Mouse (Mus musculus) ovary, postnatal 36 days (tissue): ENCODE data around the gene Tmem256.

Source experiments
- DNase-seq: peaks from one replicate; pipeline ENCODE4 v3.0.0; 2022; ENCODE audit warnings: low spot score, mixed read lengths

The Tmem256 gene

DNA sequence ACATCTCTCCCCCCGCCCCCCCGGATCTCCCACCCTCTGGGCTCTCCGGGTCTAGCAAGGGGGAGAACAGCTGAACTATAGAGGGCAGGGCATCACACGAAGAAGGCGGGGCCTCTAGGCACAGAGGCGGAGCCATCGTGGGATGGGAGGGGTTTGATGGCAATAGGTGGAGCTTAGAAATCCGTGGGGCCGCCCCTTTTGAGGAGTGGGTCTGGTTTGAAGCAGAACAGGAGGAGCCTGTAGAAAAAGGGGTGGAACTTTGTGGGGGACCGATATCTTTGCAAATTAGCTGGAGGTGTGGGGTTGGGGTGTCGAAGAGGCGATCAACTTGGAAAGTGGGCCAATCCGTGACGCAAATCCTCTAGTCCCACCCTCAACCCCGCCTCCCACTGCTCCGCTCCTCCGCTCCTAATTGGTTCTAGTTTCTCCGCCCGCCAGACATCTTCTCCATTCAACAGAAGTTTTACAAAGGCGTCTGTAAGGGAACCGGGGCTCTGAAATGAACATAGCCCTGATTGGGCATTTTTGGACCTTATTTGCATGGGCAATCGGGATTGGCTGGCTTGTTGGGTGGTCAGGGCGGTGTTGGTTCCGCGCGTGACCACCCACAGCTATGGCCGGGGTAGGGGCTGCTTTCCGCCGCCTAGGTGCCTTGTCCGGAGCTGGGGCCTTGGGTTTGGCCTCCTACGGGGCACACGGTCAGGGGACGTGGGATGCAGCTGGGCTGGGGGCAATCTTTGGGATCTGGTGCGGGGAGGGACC, at the start of gene Tmem256:
Gene Tmem256, plus strand, starts transcription at position 563 of the 762 bp plus-strand sequence.
- DNase-seq = peak; percentile 92

DNA sequence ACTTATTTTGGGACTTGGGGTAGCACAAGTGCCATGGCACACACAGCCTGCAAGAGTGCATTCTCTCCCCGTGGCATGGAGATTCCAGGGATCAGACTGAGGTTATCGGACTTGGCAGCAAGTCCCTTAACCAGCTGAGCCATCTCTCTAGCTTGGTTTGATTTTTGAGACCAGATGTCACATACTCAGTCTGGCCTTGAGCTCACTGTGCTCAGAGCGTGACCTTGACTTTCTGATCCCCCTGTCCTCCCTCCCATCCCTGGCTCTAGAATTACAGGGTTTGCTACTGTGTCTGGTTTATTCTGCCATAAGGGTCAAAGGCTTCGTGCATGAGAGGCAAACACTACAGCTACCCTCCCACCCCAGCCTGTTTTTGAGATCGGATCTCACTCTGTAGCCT, 48.9 kb upstream of the Tmem256 start:
- DNase-seq = no peak

DNA sequence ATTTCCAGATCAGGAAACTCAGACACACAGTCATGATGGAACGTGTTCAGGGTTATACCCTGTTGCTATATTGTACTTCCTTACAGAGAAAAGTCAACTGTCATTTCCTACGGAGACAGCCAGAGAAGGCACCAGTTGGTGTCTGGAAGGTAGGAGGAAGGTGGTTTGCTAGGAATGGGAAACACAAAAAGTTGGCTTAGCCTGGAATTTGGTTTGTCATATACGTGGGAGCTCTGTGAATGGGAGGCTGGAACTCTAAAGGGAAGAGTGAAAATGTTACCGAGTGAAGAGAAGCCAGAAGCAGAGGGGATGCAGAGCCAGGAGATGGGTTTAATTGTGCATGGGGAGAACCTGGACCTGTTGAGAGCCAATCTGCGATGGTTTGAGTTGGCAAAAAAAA, 46.9 kb upstream of the Tmem256 start:
- no peak for DNase-seq

DNA sequence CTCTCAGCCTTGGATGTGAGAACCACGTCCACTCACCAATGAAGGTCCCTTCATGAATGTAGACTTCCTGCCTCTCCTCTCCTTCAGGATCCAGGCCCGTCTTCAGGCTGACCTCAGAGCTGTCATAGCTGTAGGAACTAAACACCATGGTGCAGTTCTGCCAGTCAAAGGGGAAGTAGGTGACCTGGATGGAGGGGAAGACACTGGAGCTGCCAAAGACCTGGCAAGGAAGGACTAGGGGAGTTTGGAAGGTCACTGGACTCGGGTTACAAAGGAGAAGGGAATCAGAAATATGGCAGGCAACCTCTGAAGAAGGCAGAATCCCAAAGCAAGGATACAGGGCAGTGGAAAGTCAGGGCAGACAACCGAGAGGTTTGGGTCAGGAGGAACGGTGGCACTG, 44.9 kb upstream of the Tmem256 start:
- DNase-seq = no peak

DNA sequence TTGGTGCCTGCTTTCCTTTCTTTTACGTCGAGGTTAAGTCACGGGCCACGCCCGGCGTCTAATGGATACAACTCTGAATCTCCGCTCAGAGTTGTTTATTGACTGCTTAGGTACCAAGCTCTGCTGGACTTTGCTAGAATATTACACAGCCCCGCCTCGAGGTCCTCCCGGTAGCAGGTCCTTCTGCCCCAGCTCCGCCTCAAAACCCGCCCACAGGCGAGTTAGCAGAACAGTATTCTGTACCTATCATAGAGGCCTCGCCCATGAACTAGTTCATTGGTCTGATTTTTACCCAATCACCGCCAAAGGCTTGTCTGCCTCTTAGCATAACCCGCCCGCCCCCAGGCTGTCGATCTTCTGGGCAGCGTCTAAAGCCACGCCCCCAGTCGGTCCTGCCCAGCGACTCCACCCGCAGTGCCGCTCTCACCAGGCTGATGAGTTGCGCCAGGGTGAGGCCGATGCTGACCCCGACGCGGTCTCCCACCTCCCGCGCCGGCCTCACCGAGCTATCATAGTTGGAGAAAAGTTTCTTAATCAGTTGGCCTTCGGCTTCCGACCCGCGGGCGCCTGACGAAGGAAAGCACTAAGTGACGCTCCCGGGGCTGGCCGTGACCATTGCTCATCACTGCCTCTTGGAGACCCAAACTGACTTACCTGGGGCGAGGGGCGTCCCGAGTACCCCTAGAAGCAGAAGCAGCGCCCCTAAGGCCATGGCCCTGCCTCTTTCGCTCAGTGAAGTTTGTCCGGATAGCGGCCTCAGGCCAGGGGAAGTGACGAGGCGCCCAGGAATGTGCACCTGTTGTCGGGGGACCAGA, 42.9 kb upstream of the Tmem256 start, which contains the start of gene Chrnb1:
Gene Chrnb1, minus strand, starts transcription at position 776 of the 815 bp plus-strand sequence.
- DNase-seq = peak; percentile 90

DNA sequence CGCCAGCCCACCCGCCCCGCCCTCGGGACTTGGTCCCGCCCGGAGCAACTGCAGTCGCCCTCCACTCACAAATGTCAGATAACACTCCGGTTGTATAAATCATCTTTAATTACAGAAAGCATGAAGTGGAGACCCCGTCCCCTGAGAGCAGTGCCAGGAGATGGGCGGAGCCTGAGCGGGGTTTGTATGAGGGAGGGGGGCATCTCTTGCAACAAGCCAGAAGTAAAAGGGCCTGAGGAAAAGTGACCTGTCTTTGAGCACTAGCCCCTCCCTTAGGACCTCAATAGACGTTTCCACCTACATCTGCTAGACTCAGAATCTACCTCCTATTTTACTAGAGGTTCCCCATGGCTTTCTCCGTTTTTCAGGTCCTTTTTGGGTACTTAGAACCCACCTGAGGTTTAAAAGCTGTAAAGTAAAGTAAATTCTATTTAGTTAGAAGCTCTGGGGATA, 42.3 kb upstream of the Tmem256 start:
- no peak for DNase-seq

DNA sequence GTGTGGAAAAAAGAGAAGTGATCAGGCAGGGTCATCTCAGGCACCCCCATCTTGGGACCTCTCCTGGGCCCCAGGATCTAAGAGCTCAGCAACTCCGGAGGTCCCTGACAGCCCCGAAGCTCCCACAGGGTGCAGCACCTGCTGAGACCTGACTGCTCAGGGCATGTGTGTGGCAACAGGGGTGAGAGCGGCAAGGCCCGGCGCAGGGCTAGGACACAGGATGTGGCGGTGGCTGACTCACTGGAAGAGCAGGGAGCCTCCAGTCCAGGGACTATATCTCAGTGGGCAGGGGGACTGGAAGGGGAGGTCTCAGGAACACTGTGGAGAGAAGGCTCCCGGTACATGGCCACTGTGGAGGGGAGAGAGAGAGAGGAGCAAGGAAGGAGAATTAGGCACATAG, 40.4 kb upstream of the Tmem256 start:
- no peak for DNase-seq

DNA sequence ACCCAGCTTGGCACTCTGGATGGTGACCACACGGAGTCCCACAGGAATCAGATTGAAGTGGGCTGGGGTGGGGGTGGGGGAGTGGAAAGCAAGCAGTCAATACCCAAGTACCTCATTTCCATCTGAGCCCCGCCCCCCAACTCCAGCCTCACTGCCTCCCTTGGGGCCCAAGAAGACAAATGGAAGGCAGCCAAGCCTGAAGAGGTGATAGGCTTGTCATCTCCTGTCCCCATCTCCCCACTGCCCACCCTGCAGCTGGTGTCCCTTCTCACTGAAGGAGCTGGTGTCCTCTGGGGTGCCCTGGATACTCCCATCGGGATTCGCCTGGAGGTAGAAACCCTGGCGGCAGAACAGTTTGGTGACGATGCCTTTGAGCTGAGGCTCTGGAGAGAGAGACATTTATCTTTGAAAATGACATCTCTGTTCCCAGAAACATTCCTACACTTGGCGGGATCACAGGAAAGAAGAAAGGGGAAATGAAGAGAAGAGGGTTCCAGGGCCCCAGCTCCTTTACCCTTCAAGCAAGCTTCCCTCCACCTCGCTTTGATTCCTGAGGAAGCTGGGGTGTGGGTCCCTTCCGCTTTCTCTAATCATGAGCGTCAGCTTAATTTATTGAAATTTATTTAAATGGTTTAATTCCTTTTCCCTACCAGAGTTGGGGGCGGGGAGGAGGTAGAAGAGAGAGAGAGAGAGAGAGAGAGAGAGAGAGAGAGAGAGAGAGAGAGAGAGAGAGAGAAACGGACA, 38.7 kb upstream of the Tmem256 start:
- no peak for DNase-seq

DNA sequence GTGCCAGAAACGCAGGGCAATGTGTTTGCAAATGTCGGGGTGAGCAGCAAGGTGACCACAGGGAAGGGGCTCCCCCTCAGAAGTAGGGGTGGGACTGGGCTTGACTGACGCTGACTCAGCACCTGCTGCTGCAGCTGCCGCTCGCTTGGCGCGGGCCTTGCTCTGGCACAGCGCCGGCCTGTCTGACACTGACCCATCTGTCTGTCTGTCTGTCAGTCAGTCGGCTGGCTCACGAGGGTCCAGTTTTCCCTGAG, 38.2 kb upstream of the Tmem256 start:
- no peak for DNase-seq

DNA sequence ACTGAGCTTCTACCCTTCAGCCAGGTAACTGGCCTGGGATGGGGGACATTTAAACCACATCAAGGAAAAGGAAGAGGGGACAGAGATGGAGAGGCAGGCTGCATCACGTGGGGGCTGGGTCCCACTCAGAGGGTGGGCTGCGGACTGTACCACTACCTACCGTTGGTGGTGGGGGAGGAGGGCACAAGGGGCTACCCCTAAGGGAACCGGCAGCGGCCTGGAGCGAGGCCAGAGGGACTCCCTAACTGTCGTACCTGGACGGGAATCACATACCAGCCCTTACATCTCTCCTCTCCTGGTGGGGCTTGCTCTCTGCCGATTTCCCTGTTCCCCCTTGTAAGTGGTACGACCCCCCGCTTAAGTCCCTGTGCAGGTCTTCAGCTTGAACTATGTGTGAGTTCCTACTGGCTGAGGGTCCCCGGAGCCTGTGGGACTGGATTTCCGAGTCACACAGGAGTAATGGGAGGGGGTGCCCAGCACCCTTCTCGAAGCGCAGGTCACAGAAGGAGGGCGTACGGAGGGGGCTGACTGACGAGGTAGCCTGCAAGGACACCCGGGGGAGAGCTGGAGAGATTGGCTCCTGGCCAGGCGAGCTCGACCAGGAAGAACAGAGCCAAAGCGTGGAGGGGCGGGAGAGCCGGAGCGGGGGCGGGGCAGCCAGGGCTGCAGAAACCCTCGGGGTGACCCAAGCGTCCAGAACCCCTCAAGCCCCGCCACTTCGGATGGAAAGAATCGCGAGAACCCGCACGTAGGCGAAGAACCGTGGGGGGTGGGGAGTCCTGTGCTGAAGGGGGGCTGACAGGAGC, 37.7 kb upstream of the Tmem256 start:
- DNase-seq = peak; percentile 76

DNA sequence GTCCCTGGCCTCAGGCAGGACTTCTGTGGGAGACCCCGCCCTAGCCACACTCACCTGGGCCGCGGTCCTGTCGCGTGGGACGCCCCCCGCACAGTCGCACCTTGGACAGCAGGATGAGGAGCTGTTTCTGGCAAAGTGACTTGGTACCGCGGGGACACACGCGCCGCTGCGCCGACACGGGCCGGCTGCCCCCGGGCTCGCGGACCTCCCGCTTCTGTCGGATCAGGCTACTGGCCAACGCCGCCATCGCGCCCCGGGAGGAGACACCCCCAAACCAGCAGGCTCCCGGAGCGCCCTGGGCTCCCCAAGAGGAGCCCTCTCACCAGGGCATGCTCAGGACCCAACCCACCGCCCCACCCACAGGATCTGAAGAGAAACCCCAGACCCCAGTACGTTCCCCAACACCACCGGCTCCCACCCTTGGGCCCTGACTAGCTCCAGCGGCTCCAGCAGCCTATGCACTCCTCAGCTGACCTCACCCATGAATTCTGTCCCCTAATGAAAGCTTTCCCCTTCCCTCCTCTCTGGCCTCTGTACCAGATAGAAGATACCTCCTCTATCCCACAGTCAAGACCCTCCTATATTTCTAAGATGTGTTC, 36.8 kb upstream of the Tmem256 start, which contains the start of gene Fgf11:
Gene Fgf11, minus strand, starts transcription at position 479 of the 599 bp plus-strand sequence.
- DNase-seq = no peak

DNA sequence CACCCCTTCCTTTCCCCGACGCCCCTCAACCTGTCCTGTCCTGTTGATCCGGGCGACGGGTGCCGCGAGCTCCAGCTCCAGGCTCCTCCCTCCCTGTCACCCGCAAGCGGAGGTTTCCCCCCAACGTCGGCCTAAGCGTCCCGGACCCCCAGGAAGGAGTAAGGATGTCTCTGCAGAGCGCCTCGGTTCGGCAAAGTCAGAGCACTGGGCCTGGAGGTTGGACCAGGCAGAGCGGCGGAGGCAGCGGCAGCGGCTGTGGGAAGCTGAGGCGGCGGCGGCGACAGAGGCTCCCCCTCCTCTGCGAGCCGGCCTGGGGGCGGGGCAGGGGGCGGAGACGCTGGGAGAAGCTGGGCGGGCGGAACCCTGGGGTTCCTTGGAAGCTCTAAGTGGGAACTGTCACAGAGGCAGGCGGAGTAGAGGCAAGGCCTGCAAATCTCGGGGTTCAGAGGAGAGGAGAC, 35.6 kb upstream of the Tmem256 start:
- peak; percentile 88 for DNase-seq

DNA sequence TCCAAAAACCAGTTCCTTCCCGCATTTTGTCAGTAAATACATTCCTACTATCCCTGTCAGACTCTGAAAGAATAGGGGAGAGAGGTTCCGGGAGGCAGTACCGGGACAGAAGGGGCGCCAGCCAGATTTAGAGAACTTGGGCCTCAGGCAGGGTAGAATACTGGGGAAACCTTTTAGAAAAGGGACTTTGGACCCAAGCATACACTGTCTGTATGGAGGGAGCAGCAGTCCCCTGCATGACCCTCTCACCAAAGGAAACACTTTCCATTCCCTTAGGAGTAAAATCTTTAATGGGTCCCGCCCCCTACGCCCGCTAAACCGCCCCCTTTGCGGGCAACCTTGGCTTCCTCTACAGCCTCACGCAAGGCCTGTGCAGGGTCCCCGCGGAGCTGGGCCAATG, 35.0 kb upstream of the Tmem256 start:
- DNase-seq = no peak

DNA sequence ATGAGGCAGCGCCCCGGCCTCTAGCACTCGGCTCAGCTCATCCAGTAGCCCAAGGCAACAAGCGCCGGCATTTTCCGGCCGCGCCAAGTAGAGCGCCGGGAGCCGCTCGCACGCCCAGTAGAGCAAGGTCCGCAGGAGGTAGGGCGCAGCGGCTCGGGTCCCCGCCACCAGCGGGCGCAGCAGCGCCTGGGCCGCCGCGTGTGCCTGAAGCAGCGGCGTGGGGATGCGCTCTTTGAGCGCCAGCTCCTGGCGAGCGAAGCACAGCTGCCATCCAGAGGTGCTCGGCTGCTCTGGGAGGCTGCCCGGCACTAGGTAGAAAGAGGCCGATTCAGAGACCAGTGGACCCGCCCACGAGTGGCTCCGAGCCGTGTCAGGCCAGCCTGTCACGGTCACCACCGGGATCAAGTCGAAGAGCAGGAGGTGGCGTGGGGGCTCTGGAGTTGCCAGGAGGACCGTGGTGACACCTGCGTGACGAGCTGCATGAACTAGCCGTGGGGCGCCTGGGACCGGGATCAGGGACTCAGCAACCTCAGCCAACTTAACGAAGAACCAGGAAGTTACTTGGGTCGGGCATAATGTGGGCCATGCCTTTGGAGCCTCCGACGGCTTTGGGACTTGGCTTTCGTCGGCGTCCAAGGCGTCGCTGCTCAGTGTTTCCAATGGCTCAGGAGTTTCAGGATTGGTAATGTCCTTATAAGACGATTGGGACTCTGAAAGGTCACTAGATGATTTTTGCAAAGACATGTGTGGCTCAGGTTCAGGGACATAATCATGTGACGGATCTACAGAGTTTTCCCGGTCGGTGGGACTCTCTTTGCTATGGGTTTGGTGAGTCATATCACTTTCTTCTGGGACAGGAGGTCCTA, 34.3 kb upstream of the Tmem256 start:
- DNase-seq = peak; percentile 84

DNA sequence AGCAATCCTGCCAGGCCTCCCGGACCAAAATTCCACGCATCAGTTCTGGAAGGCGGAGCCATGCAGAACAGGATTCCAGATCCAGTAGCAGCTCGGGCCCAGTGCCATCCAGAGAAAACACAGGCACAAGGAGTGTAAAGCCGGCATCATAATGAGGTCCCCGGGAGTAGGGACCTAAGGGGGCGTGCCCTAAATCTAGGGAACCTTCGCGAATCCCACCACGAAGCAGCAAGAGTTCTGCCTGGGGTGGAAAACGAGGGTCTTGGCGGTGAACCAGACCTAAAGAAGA, 33.7 kb upstream of the Tmem256 start:
- no peak for DNase-seq

DNA sequence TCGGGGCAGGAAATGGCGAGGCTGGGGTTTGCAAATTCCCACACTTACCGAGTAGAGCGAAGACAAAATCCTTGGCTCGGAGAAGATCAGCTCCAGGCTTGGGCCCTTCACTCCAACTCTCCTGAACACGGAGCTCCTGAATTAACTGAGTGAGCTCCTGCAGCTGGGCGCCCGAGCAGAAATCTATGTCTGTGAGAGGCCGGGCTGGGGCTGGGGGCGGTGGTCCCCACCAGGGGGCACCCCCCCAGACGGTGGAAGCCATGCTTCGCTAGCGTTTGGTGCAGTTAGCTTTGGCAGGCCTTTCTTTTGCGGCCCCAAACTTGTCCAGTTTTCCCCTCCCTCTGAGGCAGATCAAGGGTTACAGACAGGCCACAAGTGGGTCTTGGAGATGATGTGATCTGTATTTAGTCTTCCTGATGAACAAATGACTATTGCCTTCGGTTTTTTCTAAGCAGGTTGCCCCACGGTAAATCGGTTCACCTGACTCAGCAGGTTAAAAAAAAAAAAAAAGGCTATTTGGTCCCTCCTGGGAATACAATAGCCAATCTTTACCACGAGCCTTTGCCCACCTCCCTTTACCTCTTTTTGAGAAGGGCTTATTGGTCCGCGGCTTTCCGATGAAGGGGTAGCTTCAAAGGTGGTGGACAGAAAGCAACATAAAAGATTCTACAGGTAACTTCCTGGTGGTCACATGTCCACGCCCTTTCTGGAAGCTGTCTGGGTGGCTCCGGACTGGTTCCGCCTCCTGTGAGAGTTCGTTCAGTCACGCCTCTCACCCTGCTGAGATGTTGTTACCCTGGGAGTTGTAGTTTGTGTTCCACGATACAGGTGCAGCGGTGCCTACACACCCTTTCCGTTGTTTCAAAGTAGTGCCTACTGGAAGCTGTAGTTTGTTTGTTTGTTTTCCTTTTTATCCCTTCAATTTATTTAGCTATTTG, 33.1 kb upstream of the Tmem256 start, which contains the start of gene Tmem102:
Gene Tmem102, minus strand, starts transcription at position 653 of the 938 bp plus-strand sequence.
- no peak for DNase-seq

DNA sequence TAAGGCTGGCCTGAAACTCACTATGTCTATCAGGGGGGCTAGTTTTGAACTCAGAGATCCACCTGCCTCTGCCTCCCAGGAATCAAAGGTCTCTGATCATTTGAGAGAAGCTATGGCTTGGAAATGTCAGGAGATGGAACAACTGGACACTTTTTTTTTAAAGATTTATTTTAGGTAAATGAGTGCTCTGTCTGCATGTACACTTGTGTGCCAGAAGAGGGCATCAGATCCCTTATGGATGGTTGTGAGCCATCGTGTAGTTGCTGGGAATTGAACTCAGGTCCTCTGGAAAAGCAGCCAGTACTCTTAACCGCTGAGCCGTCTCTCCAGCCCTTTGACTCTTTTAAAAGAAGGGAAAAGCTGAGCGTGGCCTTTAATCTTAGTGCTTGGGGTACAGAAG, 31.9 kb upstream of the Tmem256 start:
- no peak for DNase-seq

DNA sequence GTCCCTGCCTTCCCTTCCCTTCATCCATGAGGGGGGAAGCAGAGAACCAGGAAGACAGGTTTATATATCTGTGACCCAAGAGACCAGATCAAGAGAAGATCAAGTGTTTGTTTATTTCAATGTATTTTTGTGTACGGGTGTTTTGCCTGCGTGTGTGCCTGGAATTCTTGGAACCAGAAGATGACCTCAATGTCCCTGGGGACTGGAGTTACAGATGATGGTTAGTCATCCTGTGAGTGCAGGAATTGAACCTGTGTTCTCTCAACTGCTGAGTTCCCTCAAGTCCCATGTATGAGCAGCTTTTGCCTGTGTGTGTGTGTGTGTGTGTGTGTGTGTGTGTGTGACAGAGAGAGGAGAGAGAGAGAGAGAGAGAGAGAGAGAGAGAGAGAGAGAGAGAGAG, 30.7 kb upstream of the Tmem256 start:
- DNase-seq = no peak

DNA sequence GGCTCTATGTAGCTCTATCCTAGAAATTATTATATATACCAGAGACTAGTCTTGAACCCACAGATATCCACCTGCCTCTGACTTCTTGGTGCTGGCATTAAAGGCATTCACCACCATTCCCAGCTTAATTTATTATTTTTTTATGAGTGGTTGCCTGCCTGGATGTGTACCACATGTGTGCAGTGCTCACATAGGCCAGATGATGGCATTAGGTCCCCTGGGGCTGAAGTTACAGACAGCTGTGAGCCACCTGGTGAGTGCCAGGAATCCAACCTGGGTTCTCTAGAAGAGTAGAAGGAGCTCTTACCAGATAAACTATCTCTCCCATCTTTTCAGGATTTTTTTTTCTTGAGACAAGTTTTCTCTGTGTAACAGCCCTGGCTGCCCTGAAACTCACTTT, 28.0 kb upstream of the Tmem256 start:
- no peak for DNase-seq
